Mouse (Mus musculus) heart, adult 2 months (tissue): ENCODE results near the gene Zfp13. TPM values are rescaled to one million over a fixed set of nuclear protein-coding genes. Genes with fewer than 3 reads are reported as not detected.
"Not testable (repeated sequence)": the region's sequence is repeated elsewhere in the genome, so short reads cannot be mapped to it uniquely, and the experiment has no call there.

Experiments used
- DNase-seq, 2 experiments: peaks; one replicate each; pipeline ENCODE4 v3.0.0; 2021
- H3K27ac ChIP-seq: fragments of 200-600 bp; 2 replicates; pipeline ENCODE4 v1.8.1; 2022
- H3K27me3 ChIP-seq: fragments of 200-500 bp; 2 replicates; pipeline ENCODE4 v1.6.1; 2012; ENCODE audit warnings: mild to moderate bottlenecking, low read length, inconsistent platforms, mixed read lengths; ENCODE audit not compliant: control insufficient read depth, insufficient read depth
- H3K36me3 ChIP-seq: fragments of 200-500 bp; 2 replicates; pipeline ENCODE4 v1.6.1; 2012; ENCODE audit warnings: low read length, inconsistent platforms; ENCODE audit not compliant: control insufficient read depth, insufficient read depth
- H3K4me1 ChIP-seq: fragments of 200-500 bp; 2 replicates; pipeline ENCODE4 v1.6.1; 2011; ENCODE audit warnings: low read length; ENCODE audit not compliant: control insufficient read depth, insufficient read depth
- H3K4me3 ChIP-seq: fragments of 200-600 bp; 2 replicates; pipeline ENCODE4 v1.8.1; 2022
- H3K79me2 ChIP-seq: fragments of 200-500 bp; replicated peaks from 2 replicates; pipeline ENCODE4 v1.6.1; 2012; ENCODE audit warnings: mild to moderate bottlenecking, inconsistent platforms, low read length, moderate library complexity, mixed read lengths; ENCODE audit not compliant: control insufficient read depth, insufficient read depth
- H3K9ac ChIP-seq: fragments of 200-500 bp; 2 replicates; pipeline ENCODE4 v1.6.1; 2012; ENCODE audit warnings: low read depth, mild to moderate bottlenecking, control low read depth, inconsistent platforms, low read length, mixed read lengths
- CTCF ChIP-seq: fragments of 200-600 bp; IDR thresholded peaks from 2 replicates; pipeline ENCODE4 v1.8.1; 2022; ENCODE audit warnings: antibody characterized with exemption, mild to moderate bottlenecking, moderate library complexity
- EP300 ChIP-seq: fragments of 200-500 bp; IDR thresholded peaks from 2 replicates; pipeline ENCODE4 v1.6.1; 2011; ENCODE audit warnings: low read depth, low read length, control low read depth; ENCODE audit not compliant: insufficient read depth
- POLR2A ChIP-seq: fragments of 200-500 bp; IDR thresholded peaks from 2 replicates; pipeline ENCODE4 v1.6.1; 2011; ENCODE audit warnings: mild to moderate bottlenecking, low read depth, low read length, control low read depth; ENCODE audit not compliant: insufficient read depth
- WGBS: fragments of 180-500 bp; shearing (Covaris S2); methylation state at CpG from one replicate; pipeline ENCODE4 v1.1.7; 2018; 5-methylcytosine and 5-hydroxymethylcytosine counted together
- intact Hi-C: fragments of 180-260 bp; cut with DNase I; formaldehyde crosslinking; loops from one replicate; pipeline ENCODE4 v1.15.1; 2025
- polyA plus RNA-seq: library from polyadenylated mRNA; depleted of rRNA; stranded (reverse); fragments of >200 nt; gene quantifications from 2 replicates; pipeline ENCODE4 v1.2.3, GENCODE M21; 2012
- total RNA-seq, 2 experiments: library from RNA; stranded (reverse); gene quantifications; 2 replicates each; pipeline ENCODE4 v1.2.3; 2021

Gene Zfp13
- total and polyA plus RNA-seq, 3 experiments, result 2.2 to 3.6 (median 2.8) TPM

- Histone ChIP-seq H3K36me3 (no peaks in the 10 kb centered on the region; the same call in 1 of the 2 replicates), H3K4me3 (peak overlapping the region; percentile 49), H3K27ac (peak overlapping the region; percentile 87), H3K79me2 (no peaks in the 10 kb centered on the region), H3K9ac (peak overlapping the region; percentile 76), H3K27me3 (no peaks in the 10 kb centered on the region), H3K4me1 (no peaks in the 10 kb centered on the region; the same call in 1 of the 2 replicates)
- no peak for TF ChIP-seq POLR2A
- no peak for TF ChIP-seq CTCF
- TF ChIP-seq EP300, result no peak
- DNase-seq, result no peak
- WGBS, result 24% methylated on average over 7 of the region's 7 CpGs
- intact Hi-C loops, result loop anchor here (1.0 kb wide), 1 partner anchor 35 kb away; the partner anchor contains the start of gene Zfp213
Measured at GRCm38 (mm10) chr17:23599605-23600063, 347 bp upstream of the Zfp13 start.

GRCm38 (mm10) chr17:23595139-23595538, 4.1 kb downstream of the Zfp13 start:
- intact Hi-C loops, H3K4me1 ChIP-seq, H3K9ac ChIP-seq, H3K27ac ChIP-seq, H3K4me3 ChIP-seq, H3K27me3 ChIP-seq, H3K79me2 ChIP-seq, H3K36me3 ChIP-seq, DNase-seq: not testable (repeated sequence)
- 68% methylated on average over 4 of the region's 4 CpGs for WGBS

GRCm38 (mm10) chr17:23592926-23593300, 6.4 kb downstream of the Zfp13 start:
- peak overlapping the region; percentile 61 for H3K27ac ChIP-seq
- H3K4me3 ChIP-seq, result peak overlapping the region; percentile 64
- TF ChIP-seq POLR2A, result no peak
- TF ChIP-seq EP300, result no peak
- no peak for TF ChIP-seq CTCF
- no peaks in the 10 kb centered on the region for H3K79me2 ChIP-seq
- H3K9ac ChIP-seq, result peak overlapping the region; percentile 1; the same call in 1 of the 2 replicates
- intact Hi-C loops, result no loop called here
- 11% methylated on average over 13 of the region's 13 CpGs for WGBS
- H3K4me1 ChIP-seq, result no peaks in the 10 kb centered on the region; the same call in 1 of the 2 replicates
- DNase-seq, result no peak
- no peaks in the 10 kb centered on the region for H3K27me3 ChIP-seq
- H3K36me3 ChIP-seq, result no peaks in the 10 kb centered on the region

- Histone ChIP-seq H3K27me3 (no peaks in the 10 kb centered on the region), H3K4me3 (peak overlapping the region; percentile 64), H3K27ac (peak overlapping the region; percentile 61), H3K36me3 (no peaks in the 10 kb centered on the region), H3K4me1 (no peaks in the 10 kb centered on the region; the same call in 1 of the 2 replicates), H3K79me2 (no peaks in the 10 kb centered on the region), H3K9ac (peak overlapping the region; percentile 1; the same call in 1 of the 2 replicates)
- intact Hi-C loops, result no loop called here
- WGBS, result 7% methylated on average over 34 of the region's 34 CpGs
- DNase-seq, result peak; percentile 90 to 93
- TF ChIP-seq POLR2A, result peak; percentile 50
- TF ChIP-seq CTCF, result no peak
Measured at GRCm38 (mm10) chr17:23592208-23592925, 6.9 kb downstream of the Zfp13 start.

- Histone ChIP-seq H3K36me3 (no peaks in the 10 kb centered on the region), H3K4me3 (no peak overlapping the region), H3K27me3 (no peaks in the 10 kb centered on the region), H3K27ac (no peak overlapping the region), H3K9ac (no peak overlapping the region), H3K4me1 (peaks cover 3% of the 10 kb centered on the region), H3K79me2 (no peaks in the 10 kb centered on the region)
- TF ChIP-seq EP300 (no peak), POLR2A (no peak), CTCF (no peak)
- intact Hi-C loops, result no loop called here
- WGBS, result 55% methylated on average over 2 of the region's 2 CpGs
- DNase-seq, result no peak
Measured at GRCm38 (mm10) chr17:23587253-23587652, 12.0 kb downstream of the Zfp13 start.

- Histone ChIP-seq H3K4me3 (peak overlapping the region; percentile 65), H3K79me2 (no peaks in the 10 kb centered on the region), H3K27me3 (no peaks in the 10 kb centered on the region), H3K4me1 (peaks cover 3% of the 10 kb centered on the region), H3K27ac (peak overlapping the region; percentile 21), H3K36me3 (no peaks in the 10 kb centered on the region), H3K9ac (peak overlapping the region; percentile 51)
- TF ChIP-seq CTCF (no peak), POLR2A (peak; percentile 72)
- under 1% methylated on average over 22 of the region's 22 CpGs for WGBS
- DNase-seq, result peak; percentile 34 to 55
- intact Hi-C loops, result no loop called here
Measured at GRCm38 (mm10) chr17:23585721-23586491, 13.4 kb downstream of the Zfp13 start.
